Mouse (Mus musculus) left cerebral cortex, adult 18-20 months (tissue): ENCODE measurements around the gene Ddx25. TPM values are rescaled to one million over a fixed set of nuclear protein-coding genes. Genes with fewer than 3 reads are reported as not detected.

Source experiments
- DNase-seq, 2 experiments: peaks; one replicate each; pipeline ENCODE4 v3.0.0; 2021 to 2022; ENCODE audit warnings: low spot score in 2 of 2, mixed read lengths in 1 of 2
- total RNA-seq, 2 experiments: library from RNA; stranded (reverse); gene quantifications; 2 replicates each; pipeline ENCODE4 v1.2.3; 2021

Ddx25 gene
- total RNA-seq, 2 experiments from 2014 or later: 17.7 to 18.4 TPM

GRCm38 (mm10) chr9:35541941-35542340 lies 16.4 kb downstream of the Ddx25 start:
- DNase-seq: no peak

DNA sequence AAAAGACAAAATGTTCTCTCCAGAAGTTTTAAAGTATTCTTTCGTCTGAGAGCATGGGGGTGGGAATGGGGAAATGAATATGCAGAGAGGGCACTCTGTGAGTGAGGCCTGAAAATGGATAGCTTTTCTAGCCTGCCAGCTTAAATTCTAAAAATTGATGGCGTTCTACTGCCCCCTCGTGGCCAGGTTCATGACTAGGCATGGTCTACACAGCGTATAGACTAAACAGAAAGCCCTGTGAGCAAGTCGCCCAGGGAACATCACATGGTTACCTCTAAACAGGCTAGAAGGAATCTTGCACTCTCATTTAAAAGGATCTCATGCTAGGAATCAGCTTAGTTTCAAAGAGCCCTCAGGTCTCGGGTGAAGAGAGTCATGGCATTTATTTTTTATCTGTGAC lies 16.8 kb downstream of the Ddx25 start:
- DNase-seq: peak; percentile 73 to 87

- no peak for DNase-seq
Measured at GRCm38 (mm10) chr9:35541024-35541423, 17.3 kb downstream of the Ddx25 start.

DNA sequence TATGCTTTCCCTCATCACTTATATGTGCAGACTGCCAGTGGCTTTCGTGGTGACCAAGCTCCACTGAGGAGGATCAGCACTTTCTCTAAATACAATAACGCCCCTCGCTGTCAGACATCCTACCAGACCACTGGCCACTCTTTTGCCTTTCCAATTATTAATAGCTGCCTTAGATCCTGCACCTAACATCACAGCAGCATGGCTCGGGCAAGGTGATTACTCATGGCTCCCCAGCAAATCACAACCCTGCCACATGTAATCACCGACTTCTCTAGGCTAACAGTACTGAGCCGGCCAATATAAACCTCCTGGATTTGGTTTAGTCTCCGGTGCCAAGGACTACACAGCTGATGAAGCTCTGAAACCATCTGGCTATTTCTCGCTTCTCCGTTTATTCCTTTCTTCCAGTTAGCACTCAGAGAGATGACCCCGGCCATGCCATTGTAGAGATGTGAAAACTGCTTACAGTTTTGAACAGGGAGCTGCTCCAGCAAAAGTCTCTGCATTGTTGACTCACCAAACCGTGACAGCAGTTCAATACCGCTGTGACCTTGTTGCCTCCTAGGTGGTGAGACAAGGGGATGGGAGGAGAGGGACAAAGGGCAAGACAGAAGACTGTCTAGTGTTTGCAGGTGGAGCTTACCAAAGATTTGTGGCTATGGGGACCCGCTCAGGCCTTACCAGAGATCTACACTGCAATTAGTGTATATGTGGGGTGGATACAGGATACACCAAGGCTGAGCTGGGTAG lies 19.2 kb downstream of the Ddx25 start:
- DNase-seq: no peak

- no peak for DNase-seq
Measured at GRCm38 (mm10) chr9:35535876-35536275, 22.5 kb downstream of the Ddx25 start.

DNA sequence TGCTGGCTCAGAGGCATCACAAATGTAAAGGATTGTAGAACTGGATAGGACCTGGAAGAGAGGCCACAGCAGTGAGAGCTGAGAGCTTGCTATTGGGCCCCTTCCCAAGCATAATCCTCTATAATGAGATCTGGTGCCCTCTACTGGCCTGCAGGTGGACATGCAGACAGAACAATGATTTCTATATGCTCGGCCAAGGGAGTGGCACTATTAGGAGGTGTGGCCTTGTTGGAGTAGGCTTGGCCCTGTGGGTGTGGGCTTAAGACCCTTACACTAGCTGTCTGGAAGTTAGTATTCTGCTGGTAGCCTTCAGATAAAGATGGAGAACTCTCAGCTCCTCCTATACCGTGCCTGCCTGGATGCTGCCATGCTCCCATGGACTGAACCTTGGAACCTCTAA lies 23.2 kb downstream of the Ddx25 start:
- DNase-seq: peak; percentile 48 to 60

GRCm38 (mm10) chr9:35533266-35533665 lies 25.1 kb downstream of the Ddx25 start:
- no peak for DNase-seq

DNA sequence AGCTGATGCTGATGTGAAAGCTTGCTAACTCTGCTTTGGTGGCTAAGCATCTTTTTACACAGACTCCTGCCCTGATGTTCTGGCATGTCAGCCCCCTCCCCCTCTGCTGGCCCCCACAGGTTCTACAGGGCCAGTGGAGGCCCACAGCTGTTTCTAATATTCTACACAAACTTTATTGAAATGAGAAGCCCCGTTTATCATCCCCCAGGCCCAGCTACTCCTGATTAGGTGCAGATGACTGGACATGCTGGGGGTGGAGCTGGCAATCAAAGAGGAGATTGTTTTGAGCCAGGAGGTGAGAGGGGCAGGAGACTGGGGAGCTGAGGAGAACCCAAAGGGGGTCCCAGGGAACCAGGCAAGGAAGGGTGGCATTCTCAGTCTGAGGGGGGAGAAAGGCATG lies 28.5 kb downstream of the Ddx25 start:
- no peak for DNase-seq

GRCm38 (mm10) chr9:35529141-35529540 lies 29.2 kb downstream of the Ddx25 start:
- no peak for DNase-seq

DNA sequence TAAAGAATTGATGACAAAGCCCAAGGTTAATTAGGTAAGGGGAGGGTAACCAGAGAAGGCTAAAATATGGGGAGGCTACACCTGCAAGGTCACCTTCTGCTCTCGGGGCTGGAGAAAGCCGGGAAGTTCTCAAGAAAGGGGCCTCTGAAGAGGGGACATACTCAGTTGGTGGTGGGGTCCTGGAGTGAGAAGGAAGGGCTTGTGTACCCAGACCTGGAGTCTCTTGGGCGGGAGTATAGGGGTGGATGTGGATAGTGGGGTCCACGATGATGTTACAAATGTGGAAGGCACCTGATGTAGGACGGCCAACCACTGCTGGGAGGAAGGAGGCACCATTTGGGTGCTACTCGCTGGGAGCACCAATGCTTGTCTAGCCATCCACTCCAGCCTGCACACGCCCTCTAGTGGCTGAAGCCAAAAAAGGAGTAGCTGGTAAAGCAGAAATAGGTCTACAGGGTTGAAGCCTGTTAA lies 34.4 kb downstream of the Ddx25 start:
- peak; percentile 80 for DNase-seq

GRCm38 (mm10) chr9:35523541-35523940 lies 34.8 kb downstream of the Ddx25 start:
- DNase-seq: peak; percentile 28 to 63

- no peak for DNase-seq
Measured at GRCm38 (mm10) chr9:35522821-35523515, 35.4 kb downstream of the Ddx25 start.

- no peak for DNase-seq
Measured at GRCm38 (mm10) chr9:35522241-35522640, 36.1 kb downstream of the Ddx25 start.

GRCm38 (mm10) chr9:35520631-35521348 lies 37.5 kb downstream of the Ddx25 start:
- DNase-seq: no peak

GRCm38 (mm10) chr9:35518169-35518568 lies 40.2 kb downstream of the Ddx25 start, which contains the start of gene Gm1113:
Gene Gm1113 (minus strand): TSS chr9:35518269.
- DNase-seq: no peak

DNA sequence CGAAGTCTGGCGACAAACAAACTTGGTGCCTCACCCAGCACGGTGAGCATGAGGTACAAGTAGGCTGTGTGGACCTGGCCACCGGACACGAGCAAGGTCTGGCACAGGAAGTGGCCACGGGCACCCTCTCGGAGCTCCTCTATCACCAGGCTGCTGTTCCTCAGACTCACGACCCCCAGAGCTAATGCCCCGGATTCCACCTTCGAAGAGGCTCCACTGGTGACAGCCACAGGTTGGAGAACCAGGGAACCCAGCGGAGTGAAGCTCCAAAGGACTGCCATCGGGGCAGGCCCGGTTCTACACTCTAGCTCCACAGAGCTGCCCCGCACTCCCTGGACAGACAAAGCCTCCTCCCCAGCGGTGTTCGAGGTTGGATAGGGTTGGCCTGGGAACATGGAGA lies 41.6 kb downstream of the Ddx25 start:
- no peak for DNase-seq

GRCm38 (mm10) chr9:35516182-35516581 lies 42.1 kb downstream of the Ddx25 start:
- DNase-seq: no peak

GRCm38 (mm10) chr9:35513900-35514299 lies 44.4 kb downstream of the Ddx25 start:
- DNase-seq: no peak

GRCm38 (mm10) chr9:35508234-35508633 lies 50.1 kb downstream of the Ddx25 start:
- DNase-seq: peak in 1 of 2 experiments; percentile 9

- no peak for DNase-seq
Measured at GRCm38 (mm10) chr9:35502361-35503000, 55.8 kb downstream of the Ddx25 start.

- no peak for DNase-seq
Measured at GRCm38 (mm10) chr9:35499946-35500345, 58.4 kb downstream of the Ddx25 start.
